8 mouse cellular contexts compared by ENCODE assay signal in genomic region chr10:81431526-81432168, GRCm38 (mm10). TPM values are rescaled to one million over a fixed set of nuclear protein-coding genes. Genes with fewer than 3 reads are reported as not detected.
DNase-seq lines count a peak whose midpoint lies in the region; ATAC-seq and TF ChIP-seq lines count a peak whose summit lies in the region.

No protein-coding gene starts in this region.

- TF ChIP-seq POLR2A in MEL (IDR thresholded peaks at IDR 0.05; ENCODE audit: control insufficient read depth in 1 of 2, insufficient read depth in 1 of 2, low read depth in 1 of 2, low read length in 2 of 2, poor library complexity in 1 of 2): no peak

- peak overlapping the region; percentile 80; the same call in 1 of the 2 replicates for H3K4me3 ChIP-seq in left cerebral cortex, adult 2 months
- H3K4me3 ChIP-seq in MEL (ENCODE audit: control insufficient read depth in 1 of 2, insufficient read depth in 1 of 2, low read depth in 2 of 2, low read length in 2 of 2): peak overlapping the region; percentile 47 to 71
- H3K4me3 ChIP-seq in embryonic facial prominence, embryonic 14.5 days (ENCODE audit: low read depth, low read length): peak overlapping the region; percentile 80
- H3K4me3 ChIP-seq in hindbrain, embryonic 12.5 days: peak overlapping the region; percentile 80
- H3K4me3 ChIP-seq in neural tube, embryonic 11.5 days (ENCODE audit: low read depth, low read length): peak overlapping the region; percentile 86; the same call in 1 of the 2 replicates

- no peak for ATAC-seq in embryonic facial prominence, embryonic 14.5 days (ENCODE audit: low read depth)
- no peak for ATAC-seq in hindbrain, embryonic 12.5 days (ENCODE audit: low FRiP score)
- no peak for ATAC-seq in neural tube, embryonic 11.5 days (ENCODE audit: insufficient read depth, low FRiP score, low TSS enrichment)

- no peaks in the 10 kb centered on the region; the same call in none of the 2 replicates for H3K79me2 ChIP-seq in MEL (ENCODE audit: control insufficient read depth, insufficient read depth, low read length, poor library complexity)

- peak overlapping the region; percentile 97 for H3K4me2 ChIP-seq in embryonic facial prominence, embryonic 14.5 days (ENCODE audit: low read depth, low read length)
- H3K4me2 ChIP-seq in hindbrain, embryonic 12.5 days (replicated peaks): peak overlapping the region; percentile 67
- peak overlapping the region; percentile 88; the same call in 1 of the 2 replicates for H3K4me2 ChIP-seq in neural tube, embryonic 11.5 days (ENCODE audit: low read depth)

- WGBS in embryonic facial prominence, embryonic 14.5 days: 20% methylated on average over 15 of the region's 15 CpGs
- 18% methylated on average over 15 of the region's 15 CpGs for WGBS in hindbrain, embryonic 12.5 days
- 14% methylated on average over 15 of the region's 15 CpGs for WGBS in neural tube, embryonic 11.5 days

- H3K4me1 ChIP-seq in MEL (ENCODE audit: control insufficient read depth in 1 of 2, insufficient read depth in 2 of 2, low read length in 2 of 2): peaks cover 0 to 28% of the 10 kb centered on the region in 2 experiments; a peak in 2 of 4 replicates
- peaks cover 15% of the 10 kb centered on the region; the same call in 1 of the 2 replicates for H3K4me1 ChIP-seq in embryonic facial prominence, embryonic 14.5 days (ENCODE audit: control insufficient read depth, insufficient read depth, low read length)
- peaks cover 36% of the 10 kb centered on the region for H3K4me1 ChIP-seq in hindbrain, embryonic 12.5 days
- H3K4me1 ChIP-seq in neural tube, embryonic 11.5 days (ENCODE audit: control insufficient read depth, insufficient read depth, low read length): peaks cover 12% of the 10 kb centered on the region

- H3K9me3 ChIP-seq in MEL (replicated peaks; ENCODE audit: insufficient read depth, low read length): no peaks in the 10 kb centered on the region
- H3K9me3 ChIP-seq in embryonic facial prominence, embryonic 14.5 days (ENCODE audit: control insufficient read depth, low read length): no peaks in the 10 kb centered on the region
- no peaks in the 10 kb centered on the region for H3K9me3 ChIP-seq in hindbrain, embryonic 12.5 days (replicated peaks)
- no peaks in the 10 kb centered on the region for H3K9me3 ChIP-seq in neural tube, embryonic 11.5 days (ENCODE audit: control insufficient read depth, low read length)

- H3K27ac ChIP-seq in left cerebral cortex, adult 2 months: peak overlapping the region; percentile 99
- H3K27ac ChIP-seq in MEL (ENCODE audit: control insufficient read depth, low read depth, low read length): peak overlapping the region; percentile 42
- H3K27ac ChIP-seq in embryonic facial prominence, embryonic 14.5 days (replicated peaks; ENCODE audit: low read depth, low read length): no peak overlapping the region
- H3K27ac ChIP-seq in hindbrain, embryonic 12.5 days: no peak overlapping the region
- H3K27ac ChIP-seq in neural tube, embryonic 11.5 days (ENCODE audit: low read depth, low read length): no peak overlapping the region

- no peak for TF ChIP-seq EP300 in MEL (IDR thresholded peaks at IDR 0.05; ENCODE audit: low read depth in 1 of 2, low read length in 2 of 2)

- H3K27me3 ChIP-seq in MEL (ENCODE audit: control insufficient read depth in 1 of 2, insufficient read depth in 2 of 2, low read length in 2 of 2): no peaks in the 10 kb centered on the region
- peaks cover 6% of the 10 kb centered on the region; the same call in 1 of the 2 replicates for H3K27me3 ChIP-seq in embryonic facial prominence, embryonic 14.5 days (replicated peaks; ENCODE audit: control insufficient read depth, insufficient read depth, low read length)
- H3K27me3 ChIP-seq in hindbrain, embryonic 12.5 days: peaks cover 42% of the 10 kb centered on the region
- peaks cover 34% of the 10 kb centered on the region for H3K27me3 ChIP-seq in neural tube, embryonic 11.5 days (ENCODE audit: control insufficient read depth, insufficient read depth, low read length)

- TF ChIP-seq CTCF in left cerebral cortex, adult 2 months (IDR thresholded peaks at IDR 0.05): no peak
- TF ChIP-seq CTCF in MEL (IDR thresholded peaks at IDR 0.05 in 2 of 3, conservative IDR thresholded peaks at IDR 0.05 in 1 of 3; ENCODE audit: control insufficient read depth in 1 of 3, insufficient read depth in 1 of 3, low read depth in 2 of 3, low read length in 3 of 3, poor library complexity in 1 of 3, severe bottlenecking in 1 of 3): no peak

- peaks cover 0 to 3% of the 10 kb centered on the region in 2 experiments; a peak in 1 of 4 replicates for H3K36me3 ChIP-seq in MEL (ENCODE audit: control insufficient read depth in 1 of 2, insufficient read depth in 2 of 2, low read length in 2 of 2)
- no peaks in the 10 kb centered on the region for H3K36me3 ChIP-seq in embryonic facial prominence, embryonic 14.5 days (ENCODE audit: control insufficient read depth, insufficient read depth, low read length)
- no peaks in the 10 kb centered on the region for H3K36me3 ChIP-seq in hindbrain, embryonic 12.5 days
- no peaks in the 10 kb centered on the region for H3K36me3 ChIP-seq in neural tube, embryonic 11.5 days (ENCODE audit: control insufficient read depth, insufficient read depth, low read length)

- peak overlapping the region; percentile 47 for H3K9ac ChIP-seq in MEL (ENCODE audit: control insufficient read depth, low read depth, low read length, poor library complexity, severe bottlenecking)
- peak overlapping the region; percentile 80; the same call in 1 of the 2 replicates for H3K9ac ChIP-seq in embryonic facial prominence, embryonic 14.5 days (ENCODE audit: low read depth, low read length)
- H3K9ac ChIP-seq in hindbrain, embryonic 12.5 days: no peak overlapping the region
- H3K9ac ChIP-seq in neural tube, embryonic 11.5 days (ENCODE audit: low read length): no peak overlapping the region

- TF ChIP-seq RAD21 in MEL (IDR thresholded peaks at IDR 0.05; ENCODE audit: low read depth, low read length): no peak

- intact Hi-C loops in left cerebral cortex, adult 2 months (cut with DNase I): no loop called here
- intact Hi-C loops in left cerebral cortex, postnatal 25 days (cut with DNase I): loop anchor here (2.0 kb wide), 1 partner anchor 23 kb away; no protein-coding TSS in a partner anchor
- intact Hi-C loops in left cerebral cortex, postnatal 4 days (cut with DNase I): no loop called here

- peak; percentile 23 to 39 for DNase-seq in left cerebral cortex, adult 2 months (ENCODE audit: extremely low spot score in 1 of 2, low spot score in 2 of 2)
- no peak for DNase-seq in left cerebral cortex, postnatal 25 days (ENCODE audit: low spot score in 2 of 2)
- DNase-seq in MEL (ENCODE audit: low read depth, low spot score): peak; percentile 80
- peak; percentile 71 for DNase-seq in embryonic facial prominence, embryonic 14.5 days (ENCODE audit: low spot score)
- DNase-seq in left cerebral cortex, postnatal 4 days: peak; percentile 73
- peak; percentile 25 for DNase-seq in neural tube, embryonic 11.5 days (ENCODE audit: low spot score)
- no peak for DNase-seq in embryo, embryonic 11 days

RNA-seq across cellular contexts. Expression of gene Nfic, which starts 23.8 kb away (rescaled TPM):
- total RNA-seq in left cerebral cortex, adult 2 months (2021): 10 to 100 TPM; 93.4 to 94.9 TPM
- 10 to 100 TPM; 81.1 to 87.3 TPM for total RNA-seq in left cerebral cortex, postnatal 25 days (2021)
- total RNA-seq in MEL (2012; rRNA removed): 2.0 and 3.6 TPM in 2 replicates
- polyA plus RNA-seq in MEL (2012; ENCODE audit: insufficient read depth in 1 of 2, insufficient read length in 2 of 2, low read depth in 1 of 2, low replicate concordance in 2 of 2, missing spikeins in 1 of 2): 1 to 10 TPM in 1 of 2 experiments, not detected in 1; 9.7 TPM
- 100.0 and 103 TPM in 2 replicates for polyA plus RNA-seq in embryonic facial prominence, embryonic 14.5 days (2014; fragmentation: Nextera tagmentation; extraction: Ambion mirVana)
- 30.9 and 31.5 TPM in 2 replicates for polyA plus RNA-seq in hindbrain, embryonic 12.5 days (2016; fragmentation: Nextera tagmentation; extraction: Ambion mirVana)
- total RNA-seq in left cerebral cortex, postnatal 4 days (2021): 10 to 100 TPM; 29.5 to 31.1 TPM
- polyA plus RNA-seq in neural tube, embryonic 11.5 days (2014; fragmentation: Nextera tagmentation; extraction: Ambion mirVana): 16.8 TPM in 2 replicates

RNA-seq across cellular contexts. Expression of gene Smim24, which starts 38.8 kb away (rescaled TPM):
- total RNA-seq in left cerebral cortex, adult 2 months (2021): 1 to 10 TPM; 1.3 to 1.4 TPM
- 1 to 10 TPM in 1 of 2 experiments, under 1 TPM in 1; 0.89 to 1.5 TPM for total RNA-seq in left cerebral cortex, postnatal 25 days (2021)
- 6.5 and 6.7 TPM in 2 replicates for total RNA-seq in MEL (2012; rRNA removed)
- polyA plus RNA-seq in MEL (2012; ENCODE audit: insufficient read depth in 1 of 2, insufficient read length in 2 of 2, low read depth in 1 of 2, low replicate concordance in 2 of 2, missing spikeins in 1 of 2): 10 to 100 TPM in 1 of 2 experiments, not detected in 1; 29.5 TPM
- polyA plus RNA-seq in embryonic facial prominence, embryonic 14.5 days (2014; fragmentation: Nextera tagmentation; extraction: Ambion mirVana): 3.9 and 4.1 TPM in 2 replicates
- polyA plus RNA-seq in hindbrain, embryonic 12.5 days (2016; fragmentation: Nextera tagmentation; extraction: Ambion mirVana): 1.9 and 2.7 TPM in 2 replicates
- total RNA-seq in left cerebral cortex, postnatal 4 days (2021): 1 to 10 TPM; 1.5 to 2.3 TPM
- 1.9 and 3.5 TPM in 2 replicates for polyA plus RNA-seq in neural tube, embryonic 11.5 days (2014; fragmentation: Nextera tagmentation; extraction: Ambion mirVana)

RNA-seq across cellular contexts. Expression of gene Gm48552, which starts 42.8 kb away (rescaled TPM):
- 1 to 10 TPM; 5.1 to 7.1 TPM for total RNA-seq in left cerebral cortex, adult 2 months (2021)
- 1 to 10 TPM; 4.0 to 4.1 TPM for total RNA-seq in left cerebral cortex, postnatal 25 days (2021)
- 0.49 and 0.89 TPM in 2 replicates for total RNA-seq in MEL (2012; rRNA removed)
- 1 to 10 TPM in 1 of 2 experiments, not detected in 1; 1.2 TPM for polyA plus RNA-seq in MEL (2012; ENCODE audit: insufficient read depth in 1 of 2, insufficient read length in 2 of 2, low read depth in 1 of 2, low replicate concordance in 2 of 2, missing spikeins in 1 of 2)
- 0.77 and 0.88 TPM in 2 replicates for polyA plus RNA-seq in embryonic facial prominence, embryonic 14.5 days (2014; fragmentation: Nextera tagmentation; extraction: Ambion mirVana)
- polyA plus RNA-seq in hindbrain, embryonic 12.5 days (2016; fragmentation: Nextera tagmentation; extraction: Ambion mirVana): 1.1 and 2.4 TPM in 2 replicates
- total RNA-seq in left cerebral cortex, postnatal 4 days (2021): 1 to 10 TPM; 2.7 to 5.9 TPM
- polyA plus RNA-seq in neural tube, embryonic 11.5 days (2014; fragmentation: Nextera tagmentation; extraction: Ambion mirVana): 0.97 and 1.3 TPM in 2 replicates

RNA-seq across cellular contexts. Expression of gene Gm48551, which starts 47.4 kb away (rescaled TPM):
- 1 to 10 TPM; 2.0 to 3.4 TPM for total RNA-seq in left cerebral cortex, adult 2 months (2021)
- total RNA-seq in left cerebral cortex, postnatal 25 days (2021): 1 to 10 TPM; 3.5 to 4.2 TPM
- 0.46 and 0.62 TPM in 2 replicates for total RNA-seq in MEL (2012; rRNA removed)
- polyA plus RNA-seq in MEL (2012; ENCODE audit: insufficient read depth in 1 of 2, insufficient read length in 2 of 2, low read depth in 1 of 2, low replicate concordance in 2 of 2, missing spikeins in 1 of 2): 1 to 10 TPM in 1 of 2 experiments, not detected in 1; 2.6 TPM
- polyA plus RNA-seq in embryonic facial prominence, embryonic 14.5 days (2014; fragmentation: Nextera tagmentation; extraction: Ambion mirVana): 2.4 and 2.6 TPM in 2 replicates
- 5.7 and 5.9 TPM in 2 replicates for polyA plus RNA-seq in hindbrain, embryonic 12.5 days (2016; fragmentation: Nextera tagmentation; extraction: Ambion mirVana)
- 1 to 10 TPM; 3.7 to 4.4 TPM for total RNA-seq in left cerebral cortex, postnatal 4 days (2021)
- polyA plus RNA-seq in neural tube, embryonic 11.5 days (2014; fragmentation: Nextera tagmentation; extraction: Ambion mirVana): 1.7 and 3.0 TPM in 2 replicates

RNA-seq across cellular contexts. Expression of gene Dohh, which starts 47.4 kb away (rescaled TPM):
- 10 to 100 TPM; 87.1 to 95.1 TPM for total RNA-seq in left cerebral cortex, adult 2 months (2021)
- 10 to 100 TPM; 83.7 to 87.7 TPM for total RNA-seq in left cerebral cortex, postnatal 25 days (2021)
- total RNA-seq in MEL (2012; rRNA removed): 153 and 157 TPM in 2 replicates
- 100 to 1,000 TPM in 1 of 2 experiments, not detected in 1; 145 TPM for polyA plus RNA-seq in MEL (2012; ENCODE audit: insufficient read depth in 1 of 2, insufficient read length in 2 of 2, low read depth in 1 of 2, low replicate concordance in 2 of 2, missing spikeins in 1 of 2)
- polyA plus RNA-seq in embryonic facial prominence, embryonic 14.5 days (2014; fragmentation: Nextera tagmentation; extraction: Ambion mirVana): 61.4 and 67.1 TPM in 2 replicates
- 62.7 and 67.5 TPM in 2 replicates for polyA plus RNA-seq in hindbrain, embryonic 12.5 days (2016; fragmentation: Nextera tagmentation; extraction: Ambion mirVana)
- 10 to 100 TPM; 58.8 to 61.5 TPM for total RNA-seq in left cerebral cortex, postnatal 4 days (2021)
- 64.1 and 76.1 TPM in 2 replicates for polyA plus RNA-seq in neural tube, embryonic 11.5 days (2014; fragmentation: Nextera tagmentation; extraction: Ambion mirVana)

Comparison
In these comparisons a context has a peak if more than half of its experiments do, and no peak if none do; other contexts are left out.
1. DNase-seq: peak in left cerebral cortex, adult 2 months (2 of 2), MEL (single experiment), embryonic facial prominence, embryonic 14.5 days (single experiment), left cerebral cortex, postnatal 4 days (single experiment) and neural tube, embryonic 11.5 days (single experiment); none in left cerebral cortex, postnatal 25 days (0 of 2) and embryo, embryonic 11 days (single experiment).
2. H3K27ac ChIP-seq: peak in left cerebral cortex, adult 2 months (single experiment) and MEL (single experiment); none in embryonic facial prominence, embryonic 14.5 days (single experiment), hindbrain, embryonic 12.5 days (single experiment) and neural tube, embryonic 11.5 days (single experiment).
3. H3K9ac ChIP-seq: peak in MEL (single experiment) and embryonic facial prominence, embryonic 14.5 days (single experiment); none in hindbrain, embryonic 12.5 days (single experiment) and neural tube, embryonic 11.5 days (single experiment).
4. Peak in every context shown above with its lines, with median percentiles within 50 percentile points of each other: H3K4me3 ChIP-seq and H3K4me2 ChIP-seq.